Mouse (Mus musculus): Measurements from ENCODE around the gene Git2. TPM values are rescaled to one million over a fixed set of nuclear protein-coding genes. Genes with fewer than 3 reads are reported as not detected.

The Git2 gene
- total and polyA plus RNA-seq, 3 experiments = 24.0 to 71.7 (median 64.9) TPM

GRCm38 (mm10) chr5:114731969-114732368, 43.3 kb downstream of the Git2 start:
- peaks cover 0 to 11% of the 10 kb centered on the region in 2 experiments; a peak in 2 of 4 replicates for H3K36me3 ChIP-seq (ENCODE audit: control insufficient read depth in 1 of 2, insufficient read depth in 2 of 2, low read length in 2 of 2)
- DNase-seq (ENCODE audit: low read depth, low spot score) = no peak

GRCm38 (mm10) chr5:114731498-114731897, 43.8 kb downstream of the Git2 start:
- peaks cover 0 to 11% of the 10 kb centered on the region in 2 experiments; a peak in 2 of 4 replicates for H3K36me3 ChIP-seq (ENCODE audit: control insufficient read depth in 1 of 2, insufficient read depth in 2 of 2, low read length in 2 of 2)
- no peak for DNase-seq (ENCODE audit: low read depth, low spot score)
- no peaks in the 10 kb centered on the region for H3K27me3 ChIP-seq (ENCODE audit: control insufficient read depth in 1 of 2, insufficient read depth in 2 of 2, low read length in 2 of 2)

More at GRCm38 (mm10) chr5:114731969-114732368, 43.3 kb downstream of the Git2 start:
- H3K4me1 ChIP-seq (ENCODE audit: control insufficient read depth in 1 of 2, insufficient read depth in 2 of 2, low read length in 2 of 2) = no peaks in the 10 kb centered on the region
- no peaks in the 10 kb centered on the region for H3K27me3 ChIP-seq (ENCODE audit: control insufficient read depth in 1 of 2, insufficient read depth in 2 of 2, low read length in 2 of 2)
- H3K4me3 ChIP-seq (ENCODE audit: control insufficient read depth in 1 of 2, insufficient read depth in 1 of 2, low read depth in 2 of 2, low read length in 2 of 2) = no peak overlapping the region
- H3K9ac ChIP-seq (ENCODE audit: control insufficient read depth, low read depth, low read length, poor library complexity, severe bottlenecking) = no peak overlapping the region
- TF ChIP-seq TCF12 (IDR thresholded peaks at IDR 0.05; ENCODE audit: low read depth, low read length) (no peak), GATA1 (IDR thresholded peaks at IDR 0.05; ENCODE audit: low read depth, low read length) (no peak), GABPA (IDR thresholded peaks at IDR 0.05; ENCODE audit: low read depth, low read length) (no peak), MYB (IDR thresholded peaks at IDR 0.05; ENCODE audit: low read depth, low read length) (no peak), MXI1 (IDR thresholded peaks at IDR 0.05; ENCODE audit: low read depth, low read length) (no peak), NELFE (IDR thresholded peaks at IDR 0.05; ENCODE audit: low read depth, low read length) (no peak)
- H3K27ac ChIP-seq (ENCODE audit: control insufficient read depth, low read depth, low read length) = no peak overlapping the region
- no peaks in the 10 kb centered on the region for H3K79me2 ChIP-seq (ENCODE audit: control insufficient read depth, insufficient read depth, low read length, poor library complexity)
- no peaks in the 10 kb centered on the region for H3K9me3 ChIP-seq (replicated peaks; ENCODE audit: insufficient read depth, low read length)

GRCm38 (mm10) chr5:114730129-114730528, 45.2 kb downstream of the Git2 start:
- Histone ChIP-seq H3K36me3 (ENCODE audit: control insufficient read depth in 1 of 2, insufficient read depth in 2 of 2, low read length in 2 of 2) (peaks cover 0 to 6% of the 10 kb centered on the region in 2 experiments; a peak in 2 of 4 replicates), H3K9ac (ENCODE audit: control insufficient read depth, low read depth, low read length, poor library complexity, severe bottlenecking) (no peak overlapping the region), H3K4me1 (ENCODE audit: control insufficient read depth in 1 of 2, insufficient read depth in 2 of 2, low read length in 2 of 2) (no peaks in the 10 kb centered on the region)

More at GRCm38 (mm10) chr5:114731498-114731897, 43.8 kb downstream of the Git2 start:
- TF ChIP-seq POLR2AphosphoS2 (IDR thresholded peaks at IDR 0.05; ENCODE audit: low read length) (no peak), TCF12 (IDR thresholded peaks at IDR 0.05; ENCODE audit: low read depth, low read length) (no peak), NELFE (IDR thresholded peaks at IDR 0.05; ENCODE audit: low read depth, low read length) (no peak), CHD1 (IDR thresholded peaks at IDR 0.05; ENCODE audit: low read depth, low read length) (no peak), POLR2AphosphoS5 (IDR thresholded peaks at IDR 0.05; ENCODE audit: borderline replicate concordance, low read depth, low read length) (no peak), TBP (IDR thresholded peaks at IDR 0.05; ENCODE audit: low read depth, low read length) (no peak), BHLHE40 (IDR thresholded peaks at IDR 0.05; ENCODE audit: borderline replicate concordance, low read depth, low read length) (no peak), ZC3H11A (IDR thresholded peaks at IDR 0.05; ENCODE audit: low read depth, low read length) (no peak), KAT2A (conservative IDR thresholded peaks at IDR 0.05; ENCODE audit: low read depth, low read length) (no peak), JUND (IDR thresholded peaks at IDR 0.05; ENCODE audit: low read depth, low read length) (no peak), CTCF (IDR thresholded peaks at IDR 0.05 in 2 of 3, conservative IDR thresholded peaks at IDR 0.05 in 1 of 3; ENCODE audit: control insufficient read depth in 1 of 3, insufficient read depth in 1 of 3, low read depth in 2 of 3, low read length in 3 of 3, poor library complexity in 1 of 3, severe bottlenecking in 1 of 3) (no peak), ELF1 (IDR thresholded peaks at IDR 0.05; ENCODE audit: low read depth, low read length) (no peak), MEF2A (IDR thresholded peaks at IDR 0.05; ENCODE audit: extremely low read depth, insufficient replicate concordance, low read depth, low read length, poor library complexity, severe bottlenecking) (no peak), UBTF (IDR thresholded peaks at IDR 0.05; ENCODE audit: borderline replicate concordance, insufficient read depth, low read depth, low read length) (no peak)
- no peak overlapping the region for H3K27ac ChIP-seq (ENCODE audit: control insufficient read depth, low read depth, low read length)
- H3K4me1 ChIP-seq (ENCODE audit: control insufficient read depth in 1 of 2, insufficient read depth in 2 of 2, low read length in 2 of 2) = no peaks in the 10 kb centered on the region
- H3K9ac ChIP-seq (ENCODE audit: control insufficient read depth, low read depth, low read length, poor library complexity, severe bottlenecking) = no peak overlapping the region
- no peak overlapping the region for H3K4me3 ChIP-seq (ENCODE audit: control insufficient read depth in 1 of 2, insufficient read depth in 1 of 2, low read depth in 2 of 2, low read length in 2 of 2)
- no peaks in the 10 kb centered on the region for H3K79me2 ChIP-seq (ENCODE audit: control insufficient read depth, insufficient read depth, low read length, poor library complexity)
- no peaks in the 10 kb centered on the region for H3K9me3 ChIP-seq (replicated peaks; ENCODE audit: insufficient read depth, low read length)

More at GRCm38 (mm10) chr5:114730129-114730528, 45.2 kb downstream of the Git2 start:
- no peak overlapping the region for H3K27ac ChIP-seq (ENCODE audit: control insufficient read depth, low read depth, low read length)
- no peaks in the 10 kb centered on the region for H3K79me2 ChIP-seq (ENCODE audit: control insufficient read depth, insufficient read depth, low read length, poor library complexity)
- no peaks in the 10 kb centered on the region for H3K27me3 ChIP-seq (ENCODE audit: control insufficient read depth in 1 of 2, insufficient read depth in 2 of 2, low read length in 2 of 2)
- H3K4me3 ChIP-seq (ENCODE audit: control insufficient read depth in 1 of 2, insufficient read depth in 1 of 2, low read depth in 2 of 2, low read length in 2 of 2) = no peak overlapping the region
- DNase-seq (ENCODE audit: low read depth, low spot score) = no peak
- no peaks in the 10 kb centered on the region for H3K9me3 ChIP-seq (replicated peaks; ENCODE audit: insufficient read depth, low read length)
- TF ChIP-seq USF2 (IDR thresholded peaks at IDR 0.05; ENCODE audit: borderline replicate concordance in 1 of 2, insufficient read depth in 1 of 2, low read depth in 1 of 2, low read length in 2 of 2) = no peak
- no peak for TF ChIP-seq NRF1 (IDR thresholded peaks at IDR 0.05; ENCODE audit: insufficient read depth, low read depth, low read length, poor library complexity, severe bottlenecking)
- TF ChIP-seq BHLHE40 (IDR thresholded peaks at IDR 0.05; ENCODE audit: borderline replicate concordance, low read depth, low read length) = no peak
- TF ChIP-seq MYC (IDR thresholded peaks at IDR 0.05; ENCODE audit: low read depth, low read length) = no peak
